Mouse (Mus musculus) small intestine, adult 2 months (tissue): Measurements from ENCODE around the gene Shroom3. TPM values are rescaled to one million over a fixed set of nuclear protein-coding genes. Genes with fewer than 3 reads are reported as not detected.

ENCODE experiments used
- H3K27ac ChIP-seq: fragments of 200-500 bp; 2 replicates; pipeline ENCODE4 v1.5.1; 2012; ENCODE audit warnings: low read depth, low read length, control low read depth, inconsistent platforms; ENCODE audit not compliant: insufficient read depth
- H3K27me3 ChIP-seq: fragments of 200-500 bp; 2 replicates; pipeline ENCODE4 v1.6.1; 2012; ENCODE audit warnings: mild to moderate bottlenecking, moderate library complexity, low read length, inconsistent platforms; ENCODE audit not compliant: control insufficient read depth, insufficient read depth
- H3K36me3 ChIP-seq: fragments of 200-500 bp; 2 replicates; pipeline ENCODE4 v1.6.1; 2012; ENCODE audit warnings: mild to moderate bottlenecking, low read length, control low read depth, inconsistent platforms; ENCODE audit not compliant: control insufficient read depth, insufficient read depth
- H3K4me1 ChIP-seq: fragments of 200-500 bp; 2 replicates; pipeline ENCODE4 v1.6.1; 2012; ENCODE audit warnings: low read length, inconsistent platforms, mixed read lengths; ENCODE audit not compliant: control insufficient read depth, insufficient read depth, insufficient read length
- H3K4me3 ChIP-seq: fragments of 200-500 bp; 2 replicates; pipeline ENCODE4 v1.5.1; 2012; ENCODE audit warnings: low read depth, mild to moderate bottlenecking, control low read depth, inconsistent platforms, low read length, moderate library complexity
- CTCF ChIP-seq: fragments of 200-500 bp; IDR thresholded peaks from 2 replicates; pipeline ENCODE4 v1.5.1; 2012; ENCODE audit warnings: low read depth, mild to moderate bottlenecking, control low read depth, inconsistent platforms, low read length, moderate library complexity, mixed read lengths; ENCODE audit not compliant: insufficient replicate concordance, insufficient read length; ENCODE audit errors: extremely low read depth
- POLR2A ChIP-seq: fragments of 200-500 bp; IDR thresholded peaks from 2 replicates; pipeline ENCODE4 v1.6.1; 2012; ENCODE audit warnings: low read depth, mild to moderate bottlenecking, control low read depth, inconsistent platforms, low read length, moderate library complexity
- WGBS: fragments of 180-500 bp; shearing (Covaris S2); methylation state at CpG from one replicate; pipeline ENCODE4 v1.1.7; 2018; 5-methylcytosine and 5-hydroxymethylcytosine counted together
- polyA plus RNA-seq: library from polyadenylated mRNA; depleted of rRNA; stranded (reverse); fragments of >200 nt; gene quantifications from 2 replicates; pipeline ENCODE4 v1.2.3, GENCODE M21; 2012; rRNA removed

Shroom3 gene
- polyA plus RNA-seq, 1 experiment, result 111 TPM

DNA sequence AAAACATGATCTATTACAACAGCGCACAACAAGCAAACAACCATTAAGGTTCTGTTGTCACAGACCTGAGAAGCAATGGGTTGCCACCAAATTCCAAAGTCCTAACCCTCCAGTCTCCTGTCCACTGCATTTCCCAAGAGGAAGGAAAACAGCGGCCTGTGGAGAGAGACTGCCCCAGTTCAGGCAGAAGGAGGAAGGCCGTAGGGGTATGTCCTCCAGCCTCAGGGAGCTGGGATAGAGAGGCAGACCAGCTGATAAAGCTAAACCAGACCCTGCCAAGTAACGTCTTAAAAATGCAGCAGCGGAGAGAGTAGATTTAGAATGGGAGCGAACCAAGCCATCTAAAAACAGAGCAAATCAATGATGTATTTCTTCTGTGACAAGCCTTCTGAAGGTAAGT, 316.8 kb downstream of the Shroom3 start:
- Histone ChIP-seq H3K27ac (no peak overlapping the region), H3K36me3 (no peaks in the 10 kb centered on the region), H3K4me3 (no peak overlapping the region), H3K4me1 (no peaks in the 10 kb centered on the region; the same call in 1 of the 2 replicates), H3K27me3 (no peaks in the 10 kb centered on the region)
- 86% methylated on average over 6 of the region's 6 CpGs for WGBS
- no peak for TF ChIP-seq CTCF
- no peak for TF ChIP-seq POLR2A

DNA sequence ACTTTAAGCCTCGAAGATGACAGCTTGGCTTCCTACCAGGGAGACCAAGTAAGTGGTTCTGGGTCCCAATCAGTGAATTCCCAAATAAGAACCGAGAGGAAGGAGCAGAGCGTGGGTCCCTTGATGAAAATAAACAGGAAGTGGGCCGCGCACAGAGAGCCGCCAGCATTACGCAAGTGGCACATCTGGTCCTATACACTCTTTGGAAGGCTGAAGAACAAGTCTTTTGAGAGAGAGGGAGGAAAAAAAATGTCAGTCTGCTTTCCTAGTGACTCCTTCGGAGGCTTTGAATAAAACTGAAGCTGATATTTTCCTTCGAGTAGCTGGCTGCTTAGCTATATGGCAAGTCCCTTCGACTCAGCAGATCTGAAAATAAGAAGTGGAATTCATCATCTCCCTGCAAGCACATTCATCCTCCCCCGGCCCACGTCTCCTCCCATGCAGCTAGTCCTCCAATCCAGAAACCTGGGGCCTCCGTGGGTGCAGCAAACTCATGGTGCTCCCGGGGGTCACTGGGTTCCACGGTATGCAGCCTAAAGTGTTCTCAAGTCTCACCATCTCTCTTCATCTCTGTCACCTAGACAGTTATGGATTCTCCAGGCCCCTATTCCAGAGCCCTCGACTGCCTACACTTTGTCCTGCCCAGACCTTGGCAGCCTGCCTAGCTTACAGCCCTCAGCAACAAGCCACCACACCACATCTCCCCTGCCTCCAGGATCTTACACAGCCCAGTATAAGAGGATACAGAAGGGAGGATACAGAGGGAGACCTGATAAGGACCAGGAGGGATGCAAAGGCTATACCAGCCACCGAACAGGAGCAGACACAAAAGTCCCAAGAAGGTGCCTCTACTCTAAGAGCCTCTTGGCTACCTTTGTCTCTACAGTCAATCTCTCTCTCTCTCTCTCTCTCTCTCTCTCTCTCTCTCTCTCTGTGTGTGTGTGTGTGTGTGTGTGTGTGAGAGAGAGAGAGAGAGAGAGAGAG, 317.8 kb downstream of the Shroom3 start:
- no peak for TF ChIP-seq CTCF
- no peak for TF ChIP-seq POLR2A
- 66% methylated on average over 17 of the region's 17 CpGs for WGBS

DNA sequence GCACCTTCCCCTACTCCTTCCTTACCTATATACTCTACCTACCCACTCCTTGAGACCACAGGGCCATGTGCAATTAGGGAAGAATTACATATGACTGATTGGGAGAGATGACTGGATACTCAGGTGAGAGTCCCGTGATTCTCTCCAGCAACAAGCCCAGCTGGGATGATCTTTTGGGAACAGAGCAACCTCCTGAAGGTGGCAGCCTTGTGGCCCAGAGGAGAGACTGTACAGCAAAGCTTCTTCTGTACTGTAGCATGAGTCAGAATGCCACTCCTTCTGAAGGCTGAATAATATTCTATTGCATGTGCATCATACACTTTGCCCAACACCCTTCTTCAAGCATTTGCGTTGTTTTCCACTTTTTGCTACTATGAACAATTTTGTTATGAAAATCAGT, 319.4 kb downstream of the Shroom3 start:
- H3K27me3 ChIP-seq, result no peaks in the 10 kb centered on the region
- TF ChIP-seq CTCF (peak; percentile 20; the same call in 1 of the 2 replicates), POLR2A (no peak)
- no peak overlapping the region for H3K27ac ChIP-seq
- no peaks in the 10 kb centered on the region; the same call in 1 of the 2 replicates for H3K4me1 ChIP-seq
- WGBS, result 77% methylated on average over 2 of the region's 2 CpGs
- H3K4me3 ChIP-seq, result no peak overlapping the region
- H3K36me3 ChIP-seq, result no peaks in the 10 kb centered on the region

More for the DNA sequence above, 317.8 kb downstream of the Shroom3 start:
- Histone ChIP-seq H3K4me3 (no peak overlapping the region), H3K4me1 (no peaks in the 10 kb centered on the region; the same call in 1 of the 2 replicates), H3K36me3 (no peaks in the 10 kb centered on the region), H3K27ac (peak overlapping the region; percentile 21; the same call in 1 of the 2 replicates), H3K27me3 (no peaks in the 10 kb centered on the region)

DNA sequence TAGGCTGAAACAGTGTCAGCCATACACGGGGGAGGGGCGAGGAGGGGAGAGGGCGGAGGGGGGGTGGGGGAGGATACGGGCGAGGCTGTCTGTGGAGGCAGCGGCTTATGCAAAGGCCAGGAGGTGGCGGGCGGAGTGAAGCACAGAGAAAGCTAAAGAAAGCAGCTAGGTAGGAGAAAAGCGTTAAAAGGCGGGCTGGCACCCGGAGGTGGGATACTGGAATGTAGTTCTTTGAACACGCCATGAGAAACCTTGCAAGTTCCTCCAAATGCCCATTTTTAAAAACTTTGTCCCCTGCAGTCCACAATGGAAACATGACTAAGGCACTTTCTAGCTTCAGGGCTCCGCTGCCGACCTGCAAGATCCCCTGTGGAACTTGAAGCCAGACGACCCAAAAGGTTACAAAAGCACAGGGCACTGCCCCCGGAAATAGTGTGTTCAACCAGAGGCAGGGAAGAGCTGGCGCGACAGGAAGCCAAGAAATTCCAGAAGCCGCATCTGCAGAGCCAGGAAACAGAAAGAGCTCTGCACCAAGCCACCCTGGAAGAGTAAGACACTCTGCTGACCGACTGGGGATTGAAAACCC, 322.1 kb downstream of the Shroom3 start:
- H3K36me3 ChIP-seq, result no peaks in the 10 kb centered on the region
- H3K27ac ChIP-seq, result peak overlapping the region; percentile 50

GRCm38 (mm10) chr5:93005815-93006341, 322.6 kb downstream of the Shroom3 start:
- Histone ChIP-seq H3K36me3 (no peaks in the 10 kb centered on the region), H3K4me1 (no peaks in the 10 kb centered on the region; the same call in 1 of the 2 replicates), H3K27me3 (no peaks in the 10 kb centered on the region), H3K4me3 (peak overlapping the region; percentile 59), H3K27ac (peak overlapping the region; percentile 50)
- WGBS, result 23% methylated on average over 14 of the region's 14 CpGs
- TF ChIP-seq POLR2A (no peak), CTCF (no peak)

More for the DNA sequence above, 322.1 kb downstream of the Shroom3 start:
- TF ChIP-seq CTCF (no peak; the same call in 1 of the 2 replicates), POLR2A (no peak)
- 4% methylated on average over 20 of the region's 20 CpGs for WGBS
- Histone ChIP-seq H3K27me3 (no peaks in the 10 kb centered on the region), H3K4me1 (no peaks in the 10 kb centered on the region; the same call in 1 of the 2 replicates), H3K4me3 (peak overlapping the region; percentile 59)

DNA sequence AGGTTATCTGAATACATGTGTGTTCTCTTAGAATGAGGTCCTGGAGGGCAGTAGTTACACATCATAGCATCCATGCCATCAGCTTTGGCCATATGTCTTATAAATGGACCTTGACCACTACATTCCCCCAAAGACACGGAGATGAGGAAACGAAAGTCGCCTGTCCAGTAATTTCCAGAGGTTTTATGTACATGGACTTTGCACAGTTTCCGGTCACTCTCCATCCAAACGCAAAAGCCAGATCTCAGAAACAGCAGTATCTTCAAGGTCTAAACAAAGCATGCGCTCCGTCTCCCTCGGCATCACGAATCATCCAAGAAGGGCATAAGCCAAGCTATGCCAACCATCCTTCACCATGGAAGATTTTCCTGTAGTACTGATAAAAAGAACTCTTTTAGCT, 325.0 kb downstream of the Shroom3 start:
- Histone ChIP-seq H3K4me3 (no peak overlapping the region), H3K27me3 (no peaks in the 10 kb centered on the region), H3K27ac (no peak overlapping the region), H3K4me1 (no peaks in the 10 kb centered on the region; the same call in 1 of the 2 replicates), H3K36me3 (no peaks in the 10 kb centered on the region)
- TF ChIP-seq CTCF, result no peak
- 61% methylated on average over 9 of the region's 9 CpGs for WGBS

Other genes with a start within 250 kb of the Shroom3 start
- 6.7 and 6.9 TPM in 2 replicates for gene Nup54, start 248.2 kb upstream of the Shroom3 start, polyA plus RNA-seq
- gene Scarb2, start 176.6 kb upstream of the Shroom3 start, polyA plus RNA-seq, result 7.9 and 8.4 TPM in 2 replicates
- not detected in 2 replicates for gene Fam47e, start 128.4 kb upstream of the Shroom3 start, polyA plus RNA-seq
- 0.94 and 1.0 TPM in 2 replicates for gene Stbd1, start 80.4 kb upstream of the Shroom3 start, polyA plus RNA-seq
- gene Ccdc158, start 8.2 kb upstream of the Shroom3 start, polyA plus RNA-seq, result 0.03 and 0.04 TPM in 2 replicates